Mouse (Mus musculus) layer of hippocampus, postnatal 36 days (tissue): ENCODE measurements at regions not wholly inside any gene's neighbourhood (a gene's known extent, or its start where the extent isn't known, plus 50 kb on each side); places are given as distances from the start of the nearest gene placed in this dataset.
"Not testable (repeated sequence)": the region's sequence is repeated elsewhere in the genome, so short reads cannot be mapped to it uniquely, and the experiment has no call there.

ENCODE experiments used
- DNase-seq, 2 experiments: peaks; one replicate each; pipeline ENCODE4 v3.0.0; 2022

- not testable (repeated sequence) for DNase-seq
Measured at GRCm38 (mm10) chr13:10855947-10856561, 495.4 kb upstream of the Chrm3 start.

- DNase-seq = no peak
Measured at GRCm38 (mm10) chr13:10845212-10845611, 484.6 kb upstream of the Chrm3 start.

GRCm38 (mm10) chr13:10799351-10799913 lies 438.8 kb upstream of the Chrm3 start:
- no peak for DNase-seq
